Mouse (Mus musculus): ENCODE results near the gene 2200002J24Rik. TPM values are rescaled to one million over a fixed set of nuclear protein-coding genes. Genes with fewer than 3 reads are reported as not detected.

The 2200002J24Rik gene
- total RNA-seq (2017), result not detected in 2 replicates

DNA sequence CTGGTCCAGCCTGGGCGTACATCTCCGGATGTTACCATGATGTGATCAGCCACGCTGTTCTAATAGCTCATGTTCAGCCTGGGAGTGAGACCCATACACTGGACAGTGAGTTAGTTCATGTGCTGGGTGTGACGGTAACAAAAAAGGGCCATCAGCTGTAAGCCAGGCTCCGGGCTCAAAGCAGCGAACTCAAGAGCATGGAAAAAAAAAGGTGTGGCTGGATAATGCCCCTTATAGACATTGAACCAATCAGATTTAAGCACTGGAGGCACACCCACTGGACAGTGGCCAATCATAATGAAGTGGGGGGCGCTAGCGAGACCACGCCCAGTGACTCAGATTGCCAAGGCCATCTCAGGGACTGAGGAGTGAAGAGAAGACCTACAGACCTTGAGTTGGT lies at the start of gene 2200002J24Rik:
Gene 2200002J24Rik, plus strand, starts transcription at position 338 of the 400 bp plus-strand sequence.
- peak in 1 of 2 experiments; percentile 17; a peak in 1 of 4 replicates for ATAC-seq (replicated peaks in 1 of 2; ENCODE audit: insufficient read depth in 1 of 2, low FRiP score in 2 of 2, low TSS enrichment in 1 of 2, low read depth in 1 of 2, poor library complexity in 2 of 2, severe bottlenecking in 2 of 2)

DNA sequence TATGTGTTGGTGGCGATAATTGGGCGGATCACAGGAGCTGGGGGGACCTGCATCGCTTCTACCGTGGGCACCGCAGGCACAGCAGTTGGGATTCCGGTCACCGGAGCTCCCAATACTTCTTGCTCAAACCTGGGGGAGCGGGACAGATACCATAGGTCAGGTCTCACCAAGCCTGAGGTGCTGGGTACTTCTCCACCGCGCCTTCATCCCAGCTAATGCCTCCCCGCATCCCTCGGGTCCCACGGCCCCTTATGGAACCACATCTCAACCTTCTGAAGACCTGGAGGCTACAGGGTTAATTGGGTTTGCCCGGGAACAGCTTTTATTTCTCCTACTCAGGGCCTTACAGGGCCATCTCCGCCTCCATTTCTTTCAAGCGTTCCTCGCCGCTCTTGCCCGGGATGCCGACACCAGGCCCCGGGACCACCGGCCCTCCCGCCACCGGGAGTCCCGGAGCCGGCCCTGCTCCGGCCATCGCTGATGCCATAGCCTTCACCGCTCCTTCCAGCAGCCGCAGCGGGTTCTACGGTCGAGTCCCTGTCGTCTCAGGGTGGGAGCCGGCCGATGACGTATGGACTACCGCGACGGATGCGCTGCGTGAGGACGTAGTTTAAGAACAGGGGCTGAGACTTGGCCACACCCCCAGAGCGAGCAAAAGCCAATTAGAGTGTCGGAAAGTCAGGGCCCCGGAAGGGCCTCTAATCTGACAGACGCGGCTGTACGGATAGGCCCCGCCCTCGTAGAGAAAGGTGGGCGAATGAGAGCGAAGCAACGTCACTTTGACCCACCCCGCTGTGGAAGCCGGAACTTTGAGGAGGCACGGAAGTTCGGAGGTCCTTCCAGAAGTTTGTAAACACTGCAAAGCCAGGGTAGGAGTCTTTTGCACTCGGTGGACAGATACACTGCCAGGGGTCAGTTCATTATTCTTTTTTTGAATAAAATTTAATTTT lies 48.9 kb upstream of the 2200002J24Rik start, which contains the start of gene Rbm42:
Gene Rbm42, minus strand, starts transcription at position 727 of the 950 bp plus-strand sequence.
- peak; percentile 100 for ATAC-seq (replicated peaks in 1 of 2; ENCODE audit: insufficient read depth in 1 of 2, low FRiP score in 2 of 2, low TSS enrichment in 1 of 2, low read depth in 1 of 2, poor library complexity in 2 of 2, severe bottlenecking in 2 of 2)

DNA sequence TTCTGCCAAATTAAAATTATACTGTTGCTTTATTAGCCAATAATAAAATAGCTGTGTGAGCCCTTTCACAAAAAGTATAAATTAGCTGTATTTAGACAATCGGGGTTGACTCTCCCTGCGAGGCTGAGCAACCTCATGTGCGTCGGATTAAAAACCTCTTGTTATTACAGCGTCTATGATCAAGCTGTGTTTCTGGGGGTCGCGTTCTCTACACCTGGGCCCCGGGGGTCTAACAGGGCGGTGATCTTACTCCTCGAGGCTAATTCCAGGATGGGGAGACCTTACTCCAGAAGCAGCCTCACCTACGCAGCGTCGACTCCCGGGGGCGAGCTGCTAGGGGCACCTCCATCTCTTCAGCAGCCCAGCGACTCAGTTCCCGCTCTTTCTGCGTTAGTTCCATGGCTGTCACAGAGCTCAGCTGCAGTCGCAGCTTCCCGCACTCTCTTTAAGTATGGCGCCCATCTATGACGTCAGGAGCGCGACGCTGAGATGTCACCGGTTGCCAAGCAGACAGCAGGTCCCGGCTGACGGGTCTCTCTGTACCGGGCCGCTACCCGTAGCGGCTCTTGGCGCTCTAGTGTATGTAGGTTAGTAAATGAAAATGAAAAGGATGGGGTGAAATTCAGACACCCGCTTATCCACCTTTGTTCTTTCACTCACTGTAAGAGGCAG lies 34.1 kb upstream of the 2200002J24Rik start, which contains the start of gene Haus5:
Gene Haus5, minus strand, starts transcription at position 466 of the 672 bp plus-strand sequence.
- peak; percentile 98 to 99 for ATAC-seq (replicated peaks in 1 of 2; ENCODE audit: insufficient read depth in 1 of 2, low FRiP score in 2 of 2, low TSS enrichment in 1 of 2, low read depth in 1 of 2, poor library complexity in 2 of 2, severe bottlenecking in 2 of 2)

DNA sequence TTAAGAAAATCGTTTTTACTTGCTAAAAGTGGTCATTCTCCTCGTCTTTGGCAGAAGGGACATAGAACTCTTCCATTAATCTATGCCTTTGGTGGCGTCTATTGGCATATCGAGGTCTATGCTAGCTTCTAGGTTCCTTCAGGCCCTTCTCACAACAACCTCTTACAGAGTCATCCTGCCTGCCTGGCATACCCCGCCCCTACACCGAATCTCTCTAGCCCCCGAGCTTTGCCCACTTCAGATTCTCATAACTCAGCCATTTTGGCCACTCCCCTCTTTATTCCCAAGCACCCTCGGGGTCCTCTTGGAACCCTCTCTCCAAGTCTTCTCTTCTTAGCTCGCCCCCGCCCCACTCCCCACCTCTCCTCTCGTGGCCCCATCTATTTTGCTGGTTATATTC lies 33.4 kb upstream of the 2200002J24Rik start:
- no peak; a peak in 1 of 4 replicates for ATAC-seq (replicated peaks in 1 of 2; ENCODE audit: insufficient read depth in 1 of 2, low FRiP score in 2 of 2, low TSS enrichment in 1 of 2, low read depth in 1 of 2, poor library complexity in 2 of 2, severe bottlenecking in 2 of 2)

DNA sequence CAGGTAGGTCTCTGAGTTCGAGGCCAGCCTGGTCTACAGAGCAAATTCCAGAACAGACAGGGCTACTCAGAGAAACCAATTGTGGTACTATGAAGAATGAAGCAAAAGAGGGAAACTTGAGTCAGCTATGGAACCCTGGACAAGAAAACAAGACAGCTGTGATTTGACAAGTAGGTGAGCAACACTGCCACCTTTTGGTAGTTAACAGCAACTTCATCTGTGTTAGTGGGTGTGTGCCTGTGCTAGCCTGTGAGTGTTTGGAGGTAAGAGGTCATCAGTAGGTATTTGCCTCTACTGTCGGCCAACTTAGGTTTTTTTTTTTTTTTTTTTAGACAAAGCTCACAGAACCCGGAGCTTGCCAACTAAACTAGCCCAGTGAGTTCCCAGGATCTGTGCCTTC lies 29.5 kb upstream of the 2200002J24Rik start:
- 0 out of 4 replicates have a peak, but pooled peaks have one; percentile 31 to 50 for ATAC-seq (replicated peaks in 1 of 2; ENCODE audit: insufficient read depth in 1 of 2, low FRiP score in 2 of 2, low TSS enrichment in 1 of 2, low read depth in 1 of 2, poor library complexity in 2 of 2, severe bottlenecking in 2 of 2)

DNA sequence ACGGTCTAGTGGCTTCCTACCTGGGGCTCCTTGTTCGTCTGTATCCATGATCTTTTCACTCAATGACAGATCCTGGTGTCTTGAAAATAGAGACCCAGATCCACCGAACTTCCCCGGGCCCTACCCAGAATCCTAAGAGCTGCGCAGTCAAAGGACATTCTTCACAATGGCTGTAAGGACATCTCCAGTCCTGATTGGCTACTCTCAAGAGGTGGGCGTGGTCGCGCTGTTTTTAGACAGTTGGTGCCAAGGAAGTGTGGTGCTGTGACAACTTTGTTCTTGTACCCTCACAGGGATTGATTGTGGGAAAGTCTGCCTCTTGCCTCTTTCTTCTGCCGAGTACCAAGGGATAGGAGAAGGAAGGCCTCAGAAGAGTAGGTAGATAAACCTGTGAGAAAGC lies 27.2 kb upstream of the 2200002J24Rik start, which contains the start of gene Pmis2:
Gene Pmis2, minus strand, starts transcription at position 126 of the 400 bp plus-strand sequence.
- ATAC-seq (replicated peaks in 1 of 2; ENCODE audit: insufficient read depth in 1 of 2, low FRiP score in 2 of 2, low TSS enrichment in 1 of 2, low read depth in 1 of 2, poor library complexity in 2 of 2, severe bottlenecking in 2 of 2), result no peak

DNA sequence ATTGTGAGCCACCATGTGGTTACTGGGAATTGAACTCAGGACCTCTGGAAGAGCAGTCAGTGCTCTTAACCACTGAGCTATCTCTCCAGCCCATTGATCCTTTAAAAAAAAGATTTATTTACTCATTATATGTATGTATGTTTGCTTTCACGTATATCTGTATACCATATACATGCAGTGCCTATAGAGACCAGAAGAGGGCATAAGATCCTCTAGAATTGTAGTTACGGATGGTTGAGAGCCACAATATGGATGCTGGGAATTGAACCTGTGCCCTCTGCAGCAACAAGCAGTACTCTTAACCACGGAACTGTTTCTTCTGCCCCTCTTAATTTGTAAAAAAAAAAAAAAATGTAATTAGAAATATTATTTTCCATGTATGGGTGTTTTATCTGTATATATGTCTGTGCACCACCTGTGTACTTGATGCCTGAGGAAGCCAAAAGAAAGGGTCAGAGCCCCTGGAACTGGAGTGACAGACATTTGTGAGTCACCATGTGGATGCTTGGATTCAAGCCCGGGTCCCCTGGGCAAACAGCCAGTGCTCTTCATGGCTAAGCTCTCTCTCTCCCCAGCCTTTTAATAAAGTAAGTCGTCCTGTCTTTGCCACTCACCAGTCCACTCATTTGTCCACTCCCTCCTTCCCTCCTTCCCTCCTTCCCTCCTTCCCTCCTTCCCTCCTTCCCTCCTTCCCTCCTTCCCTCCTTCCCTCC lies 20.3 kb upstream of the 2200002J24Rik start:
- no peak for ATAC-seq (replicated peaks in 1 of 2; ENCODE audit: insufficient read depth in 1 of 2, low FRiP score in 2 of 2, low TSS enrichment in 1 of 2, low read depth in 1 of 2, poor library complexity in 2 of 2, severe bottlenecking in 2 of 2)

DNA sequence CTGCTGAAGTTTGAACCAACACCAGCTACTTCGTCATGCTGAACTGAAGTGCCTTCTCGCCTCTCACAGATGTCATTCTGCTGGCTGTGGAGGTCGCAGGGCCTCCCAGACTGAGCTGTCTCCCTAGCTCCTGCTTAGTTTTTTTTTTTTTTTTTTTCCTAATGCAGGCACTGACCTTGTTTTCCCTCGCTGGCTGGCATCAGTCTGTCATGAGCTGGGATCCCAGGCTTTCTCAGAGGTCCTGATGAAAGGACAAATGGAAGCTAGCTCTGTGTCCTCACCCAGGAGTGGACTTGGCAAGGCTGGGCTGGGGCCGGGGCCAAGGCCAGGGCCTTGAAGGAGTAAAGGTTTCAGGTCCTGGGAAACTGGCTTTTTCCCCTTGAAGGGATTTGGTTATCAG lies 16.8 kb upstream of the 2200002J24Rik start:
- no peak for ATAC-seq (replicated peaks in 1 of 2; ENCODE audit: insufficient read depth in 1 of 2, low FRiP score in 2 of 2, low TSS enrichment in 1 of 2, low read depth in 1 of 2, poor library complexity in 2 of 2, severe bottlenecking in 2 of 2)

DNA sequence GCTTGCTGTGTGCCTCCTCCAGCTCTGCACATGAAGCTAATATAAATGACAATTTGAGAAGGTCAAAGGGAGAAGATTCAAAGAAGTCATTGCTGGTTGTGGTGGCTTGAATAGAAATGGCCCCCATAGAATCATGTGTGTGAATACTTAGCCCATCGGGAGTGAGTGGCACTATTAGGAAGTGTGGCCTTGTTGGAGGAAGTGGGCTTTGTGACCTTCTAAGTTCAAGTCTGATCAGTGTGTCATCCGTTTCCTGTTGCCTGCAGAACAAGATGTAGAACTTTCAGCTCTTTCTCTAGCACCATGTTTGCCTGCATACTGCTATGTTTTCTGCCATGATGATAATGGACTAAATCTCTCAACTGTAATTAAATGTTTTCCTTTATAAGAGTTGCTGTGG lies 15.3 kb upstream of the 2200002J24Rik start:
- no peak for ATAC-seq (replicated peaks in 1 of 2; ENCODE audit: insufficient read depth in 1 of 2, low FRiP score in 2 of 2, low TSS enrichment in 1 of 2, low read depth in 1 of 2, poor library complexity in 2 of 2, severe bottlenecking in 2 of 2)

DNA sequence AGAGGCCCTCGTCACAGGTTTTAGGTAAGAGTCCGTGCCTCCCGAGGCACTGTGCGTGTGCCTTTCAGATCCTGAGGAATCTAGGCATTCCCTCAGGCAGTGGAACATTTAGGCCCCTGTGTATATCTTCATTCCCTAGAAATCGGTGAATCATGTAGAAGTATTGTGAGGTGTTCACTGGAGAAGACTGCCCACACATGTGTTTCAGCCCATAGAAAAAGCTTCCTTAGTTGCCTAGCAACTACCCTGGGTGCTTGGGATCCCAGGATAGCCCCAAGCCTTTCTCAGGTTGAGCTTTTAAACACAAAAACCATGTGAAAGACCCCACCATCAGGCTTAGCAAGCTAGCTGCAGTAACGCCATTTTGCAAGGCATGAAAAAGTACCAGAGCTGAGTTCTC lies 10.4 kb upstream of the 2200002J24Rik start:
- ATAC-seq (replicated peaks in 1 of 2; ENCODE audit: insufficient read depth in 1 of 2, low FRiP score in 2 of 2, low TSS enrichment in 1 of 2, low read depth in 1 of 2, poor library complexity in 2 of 2, severe bottlenecking in 2 of 2), result no peak

DNA sequence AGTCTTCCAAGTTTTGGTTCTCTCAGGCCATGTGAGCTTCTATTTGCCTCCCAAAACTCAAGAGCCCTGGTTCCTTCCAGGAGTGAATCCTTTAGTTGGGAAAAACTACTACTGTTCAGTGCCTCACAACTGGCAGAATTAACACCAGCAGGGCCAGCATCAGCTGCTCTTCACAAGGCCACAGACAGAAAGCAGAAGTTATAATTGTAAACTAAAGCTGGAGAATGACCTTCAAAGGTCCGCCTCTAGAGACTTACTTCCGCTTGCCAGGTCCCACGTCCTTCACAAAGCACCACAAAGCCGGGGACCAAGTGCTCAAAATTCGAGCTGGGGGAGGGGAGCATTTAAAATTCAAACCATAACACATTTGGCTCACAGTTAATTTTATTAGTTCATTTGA lies 625 bp upstream of the 2200002J24Rik start:
- ATAC-seq (replicated peaks in 1 of 2; ENCODE audit: insufficient read depth in 1 of 2, low FRiP score in 2 of 2, low TSS enrichment in 1 of 2, low read depth in 1 of 2, poor library complexity in 2 of 2, severe bottlenecking in 2 of 2), result peak; percentile 97 to 99

DNA sequence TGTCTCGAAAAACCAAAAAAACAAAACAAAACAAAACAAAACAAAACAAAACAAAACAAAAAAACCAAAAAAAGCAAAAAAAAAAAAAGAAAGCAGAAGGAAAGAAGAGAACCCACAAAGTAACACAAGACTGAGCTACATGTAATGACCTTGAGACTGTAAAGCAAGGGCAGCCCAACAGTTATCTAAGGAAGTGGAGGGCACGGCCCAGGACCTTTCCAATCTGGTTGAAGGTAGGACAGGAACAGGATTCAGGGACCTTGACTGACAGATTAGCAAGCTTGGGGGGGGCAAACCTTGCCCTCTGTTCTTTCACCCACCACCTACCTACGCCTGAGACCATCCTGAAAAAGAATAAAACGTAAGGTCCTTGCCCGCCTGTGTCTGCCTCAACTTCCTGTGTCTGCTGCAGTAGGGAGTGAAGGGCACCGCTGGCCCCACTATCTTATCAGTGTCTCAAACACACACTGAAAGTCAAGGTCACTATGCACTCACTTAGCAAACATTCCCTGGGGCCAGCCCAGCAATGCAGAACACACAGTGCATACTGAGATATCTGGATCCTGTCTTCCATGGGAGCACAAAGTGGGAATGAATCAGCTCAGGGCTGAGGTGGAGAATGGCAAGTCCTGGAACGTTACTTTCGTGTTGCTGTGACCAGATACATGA lies 7.6 kb downstream of the 2200002J24Rik start:
- no peak for ATAC-seq (replicated peaks in 1 of 2; ENCODE audit: insufficient read depth in 1 of 2, low FRiP score in 2 of 2, low TSS enrichment in 1 of 2, low read depth in 1 of 2, poor library complexity in 2 of 2, severe bottlenecking in 2 of 2)

DNA sequence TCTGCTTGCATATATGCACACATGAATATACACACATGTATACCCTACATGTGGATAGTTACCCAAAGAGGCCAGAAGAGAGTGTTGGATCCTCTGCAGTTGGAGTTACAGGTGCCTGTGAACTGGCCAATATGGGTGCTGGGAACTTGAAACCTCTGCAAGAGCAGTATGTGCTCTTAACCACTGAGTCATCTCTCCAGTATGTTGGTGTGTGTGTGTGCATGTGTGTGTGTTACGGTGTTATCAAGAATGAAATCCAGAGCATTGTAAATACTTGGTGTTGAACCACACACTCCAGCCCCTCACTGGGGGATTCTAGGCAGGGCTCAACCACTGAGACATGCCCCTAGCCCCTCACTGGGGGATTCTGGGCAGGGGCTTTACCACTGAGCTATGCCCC lies 8.7 kb downstream of the 2200002J24Rik start:
- no peak for ATAC-seq (replicated peaks in 1 of 2; ENCODE audit: insufficient read depth in 1 of 2, low FRiP score in 2 of 2, low TSS enrichment in 1 of 2, low read depth in 1 of 2, poor library complexity in 2 of 2, severe bottlenecking in 2 of 2)

DNA sequence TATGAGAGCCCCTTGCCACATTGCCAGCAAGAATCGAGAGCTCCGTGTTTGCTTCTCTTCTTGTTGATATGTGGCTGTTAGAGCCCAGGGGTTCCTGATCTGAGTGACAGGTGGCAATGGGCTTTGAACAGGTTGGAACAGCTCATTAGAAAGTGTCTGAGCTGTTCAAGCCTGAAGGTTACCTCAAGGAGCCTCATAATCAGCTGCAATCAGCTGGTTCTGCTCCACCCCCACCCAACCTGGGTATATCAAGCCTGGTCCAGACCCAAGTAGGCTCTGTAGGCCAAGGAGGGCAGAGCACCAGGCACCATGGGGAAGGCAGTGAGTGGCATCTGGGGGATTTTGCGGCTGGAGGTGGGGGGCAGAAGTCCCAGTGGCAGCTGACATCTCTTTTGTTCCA lies 13.2 kb downstream of the 2200002J24Rik start, which contains the start of gene Atp4a:
Gene Atp4a, plus strand, starts transcription at position 268 of the 400 bp plus-strand sequence.
- ATAC-seq (replicated peaks in 1 of 2; ENCODE audit: insufficient read depth in 1 of 2, low FRiP score in 2 of 2, low TSS enrichment in 1 of 2, low read depth in 1 of 2, poor library complexity in 2 of 2, severe bottlenecking in 2 of 2), result no peak

DNA sequence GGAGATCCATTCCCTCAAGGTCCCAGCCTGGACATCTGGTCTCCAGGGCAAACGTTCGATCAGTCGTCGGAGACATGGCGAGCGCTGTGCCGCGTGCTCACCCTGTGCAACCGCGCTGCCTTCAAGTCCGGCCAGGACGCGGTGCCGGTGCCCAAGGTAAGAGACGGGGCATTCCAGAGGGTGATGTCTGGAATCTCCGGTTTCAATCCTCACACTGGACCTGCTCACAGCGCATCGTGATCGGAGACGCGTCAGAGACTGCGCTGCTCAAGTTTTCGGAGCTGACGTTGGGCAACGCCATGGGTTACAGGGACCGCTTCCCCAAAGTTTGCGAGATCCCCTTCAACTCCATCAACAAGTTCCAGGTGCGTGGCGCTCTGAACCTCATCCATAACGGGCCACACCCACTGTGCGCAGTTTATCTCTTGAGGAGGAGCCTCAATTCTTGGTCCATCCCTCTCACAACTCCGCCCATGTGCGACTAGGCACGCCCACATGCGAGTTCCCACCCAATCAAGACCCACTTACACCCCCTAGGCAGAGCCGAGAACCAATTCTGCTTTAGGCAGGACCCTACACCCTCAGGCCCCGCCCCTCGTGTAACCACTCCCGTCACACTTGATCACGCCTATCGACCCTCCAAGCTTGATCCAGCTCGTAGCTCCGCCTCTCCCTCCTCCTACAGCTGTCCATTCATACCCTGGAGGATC lies 18.4 kb downstream of the 2200002J24Rik start:
- ATAC-seq (replicated peaks in 1 of 2; ENCODE audit: insufficient read depth in 1 of 2, low FRiP score in 2 of 2, low TSS enrichment in 1 of 2, low read depth in 1 of 2, poor library complexity in 2 of 2, severe bottlenecking in 2 of 2), result peak; percentile 90 to 94

DNA sequence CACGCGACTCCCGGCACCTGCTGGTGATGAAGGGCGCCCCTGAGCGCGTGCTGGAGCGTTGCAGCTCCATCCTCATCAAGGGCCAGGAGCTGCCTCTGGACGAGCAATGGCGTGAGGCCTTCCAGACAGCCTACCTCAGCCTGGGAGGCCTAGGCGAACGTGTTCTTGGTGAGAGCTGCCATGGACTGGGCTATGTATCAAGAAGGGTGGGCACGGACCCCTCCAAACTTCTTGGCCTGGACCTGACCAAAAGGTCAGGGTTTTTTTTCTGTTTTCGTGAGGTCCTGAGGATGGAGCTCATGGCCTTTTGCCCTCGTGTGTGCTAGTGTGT lies 19.0 kb downstream of the 2200002J24Rik start:
- ATAC-seq (replicated peaks in 1 of 2; ENCODE audit: insufficient read depth in 1 of 2, low FRiP score in 2 of 2, low TSS enrichment in 1 of 2, low read depth in 1 of 2, poor library complexity in 2 of 2, severe bottlenecking in 2 of 2), result no peak

All from hematopoietic stem cell, adult 5-6 weeks (primary cell).